Mouse (Mus musculus) neural tube, embryonic 12.5 days (tissue): ENCODE results near the gene Olfr1224-ps1. TPM values are rescaled to one million over a fixed set of nuclear protein-coding genes. Genes with fewer than 3 reads are reported as not detected.
"Not testable (repeated sequence)": the region's sequence is repeated elsewhere in the genome, so short reads cannot be mapped to it uniquely, and the experiment has no call there.

ENCODE experiments used
- ATAC-seq: fragments of 200-750 bp; cut with Nextera tagmentation; 2 replicates; pipeline ENCODE4 v1.8.0; 2017; ENCODE audit warnings: low read depth, mild to moderate bottlenecking, moderate TSS enrichment, moderate library complexity; ENCODE audit not compliant: low FRiP score
- H3K27ac ChIP-seq: fragments of 300-500 bp; sonication (generic); 2 replicates; pipeline ENCODE4 v1.5.1; 2016
- H3K27me3 ChIP-seq: fragments of 300-500 bp; sonication (generic); replicated peaks from 2 replicates; pipeline ENCODE4 v1.6.1; 2016; ENCODE audit warnings: mild to moderate bottlenecking
- H3K36me3 ChIP-seq: fragments of 300-500 bp; sonication (generic); 2 replicates; pipeline ENCODE4 v1.6.1; 2016; ENCODE audit warnings: mild to moderate bottlenecking
- H3K4me1 ChIP-seq: fragments of 300-500 bp; sonication (generic); 2 replicates; pipeline ENCODE4 v1.6.1; 2016
- H3K4me2 ChIP-seq: fragments of 300-500 bp; sonication (generic); replicated peaks from 2 replicates; pipeline ENCODE4 v1.6.1; 2016; ENCODE audit warnings: mild to moderate bottlenecking
- H3K4me3 ChIP-seq: fragments of 300-500 bp; sonication (generic); 2 replicates; pipeline ENCODE4 v1.5.1; 2016
- H3K9ac ChIP-seq: fragments of 300-500 bp; sonication (generic); 2 replicates; pipeline ENCODE4 v1.6.1; 2016; ENCODE audit warnings: mild to moderate bottlenecking
- H3K9me3 ChIP-seq: fragments of 300-500 bp; sonication (generic); 2 replicates; pipeline ENCODE4 v1.6.1; 2016; ENCODE audit warnings: mild to moderate bottlenecking
- WGBS: fragments of 180-500 bp; shearing (Covaris S2); methylation state at CpG from one replicate; pipeline ENCODE4 v1.1.7; 2016; 5-methylcytosine and 5-hydroxymethylcytosine counted together
- polyA plus RNA-seq: library from polyadenylated mRNA; unstranded; fragments of >200 nt; fragmentation: Nextera tagmentation; extraction: Ambion mirVana; gene quantifications from 2 replicates; pipeline ENCODE4 v1.2.1, GENCODE M21; 2016

Gene Olfr1224-ps1
- not detected in 2 replicates for polyA plus RNA-seq

DNA sequence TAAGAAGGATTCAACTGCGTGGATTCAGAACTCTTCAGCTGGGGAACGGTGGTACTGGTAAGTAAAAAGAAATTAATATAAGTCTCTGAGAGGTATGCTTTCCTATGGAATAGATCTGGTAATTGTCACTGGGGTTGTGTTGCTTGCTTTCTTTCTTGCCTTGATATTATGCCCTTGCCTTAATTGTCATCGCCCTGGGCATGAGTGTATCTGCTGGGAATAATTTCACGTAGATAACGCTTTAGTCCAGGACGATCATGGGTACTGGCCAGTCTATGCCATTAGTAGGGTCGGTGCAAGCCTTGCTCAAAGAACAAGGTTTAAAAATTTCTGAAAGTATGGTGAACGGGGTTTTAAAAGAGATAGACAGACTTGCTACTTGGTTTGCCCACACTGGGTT lies at the start of gene Olfr1224-ps1:
Gene Olfr1224-ps1, minus strand, starts transcription at position 101 of the 400 bp plus-strand sequence.
- H3K36me3 ChIP-seq, H3K27me3 ChIP-seq, H3K9me3 ChIP-seq, ATAC-seq, H3K4me1 ChIP-seq, H3K9ac ChIP-seq, H3K4me3 ChIP-seq, H3K4me2 ChIP-seq, H3K27ac ChIP-seq: not testable (repeated sequence)
- 92% methylated on average over 8 of the region's 8 CpGs for WGBS

- H3K9me3 ChIP-seq: no peaks in the 10 kb centered on the region
- H3K4me3 ChIP-seq: no peak within 1 kb of the TSS
- H3K27me3 ChIP-seq: no peaks in the 10 kb centered on the region
- H3K27ac ChIP-seq: no peak within 1 kb of the TSS
- no peaks in the 10 kb centered on the region for H3K4me1 ChIP-seq
- no peaks in the 10 kb centered on the region for H3K36me3 ChIP-seq
- H3K9ac ChIP-seq: no peak within 1 kb of the TSS
- no peak within 1 kb of the TSS for H3K4me2 ChIP-seq
- ATAC-seq: no peak
- WGBS: 51% methylated on average over 2 of the region's 2 CpGs
Observed at GRCm38 (mm10) chr2:89199948-89200347, 36.1 kb upstream of the Olfr1224-ps1 start, which contains the start of gene Olfr1226. TSS of gene Olfr1226 (minus strand) at chr2:89200048.

DNA sequence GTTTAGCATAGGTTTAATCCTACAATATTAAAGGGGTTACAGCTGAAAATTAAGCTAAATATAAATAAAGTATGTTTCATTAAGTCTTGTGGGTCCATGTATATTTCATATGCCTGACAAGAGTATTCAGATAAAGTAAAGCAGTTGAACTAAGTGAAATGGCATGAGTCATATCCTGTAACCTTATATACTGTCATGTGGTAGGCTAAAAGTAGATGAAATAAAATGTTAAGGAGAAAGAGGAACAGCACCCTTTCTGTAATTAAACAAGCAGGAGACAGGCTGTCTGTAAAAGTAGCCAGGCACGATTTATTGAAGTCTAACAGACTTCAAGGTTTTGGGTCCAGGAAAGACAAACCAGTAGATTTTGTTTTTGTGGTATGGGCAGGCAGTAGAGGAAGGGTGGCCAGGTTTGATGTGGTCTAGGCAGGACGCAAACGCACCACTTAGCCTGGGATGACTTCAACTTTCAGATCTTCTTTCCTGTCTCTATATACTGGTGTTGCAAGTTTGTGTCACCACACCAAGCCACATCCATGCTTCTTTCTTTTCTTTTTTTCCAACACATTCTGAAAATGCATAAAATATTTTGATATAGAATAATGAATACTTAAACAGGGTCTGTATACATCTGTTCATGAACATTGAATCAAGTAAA lies 32.6 kb upstream of the Olfr1224-ps1 start:
- no peak overlapping the region for H3K9ac ChIP-seq
- WGBS: 94% methylated on average over 3 of the region's 3 CpGs
- H3K4me2 ChIP-seq: no peak overlapping the region
- no peak overlapping the region for H3K4me3 ChIP-seq
- H3K27ac ChIP-seq: no peak overlapping the region
- H3K4me1 ChIP-seq: no peaks in the 10 kb centered on the region
- no peaks in the 10 kb centered on the region for H3K27me3 ChIP-seq
- H3K9me3 ChIP-seq: no peaks in the 10 kb centered on the region
- no peaks in the 10 kb centered on the region for H3K36me3 ChIP-seq
- no peak for ATAC-seq

GRCm38 (mm10) chr2:89174569-89174968 lies 10.7 kb upstream of the Olfr1224-ps1 start, which contains the start of gene Olfr1225:
TSS of gene Olfr1225 (minus strand) at chr2:89174669.
- Histone ChIP-seq H3K9me3 (no peaks in the 10 kb centered on the region), H3K4me3 (no peak within 1 kb of the TSS), H3K4me2 (no peak within 1 kb of the TSS), H3K36me3 (no peaks in the 10 kb centered on the region), H3K4me1 (no peaks in the 10 kb centered on the region), H3K27me3 (no peaks in the 10 kb centered on the region), H3K27ac (no peak within 1 kb of the TSS), H3K9ac (no peak within 1 kb of the TSS)
- ATAC-seq: no peak
- 90% methylated on average over 1 of the region's 1 CpGs for WGBS

- H3K27me3 ChIP-seq, H3K27ac ChIP-seq, H3K9ac ChIP-seq, H3K4me1 ChIP-seq, H3K9me3 ChIP-seq, H3K4me2 ChIP-seq, ATAC-seq, H3K36me3 ChIP-seq, H3K4me3 ChIP-seq: not testable (repeated sequence)
- 93% methylated on average over 4 of the region's 4 CpGs for WGBS
Observed at GRCm38 (mm10) chr2:89164711-89165110, 820 bp upstream of the Olfr1224-ps1 start.

GRCm38 (mm10) chr2:89151460-89151859 lies 12.4 kb downstream of the Olfr1224-ps1 start, which contains the start of gene Olfr1223:
TSS of gene Olfr1223 (minus strand) at chr2:89151560.
- no peak for ATAC-seq
- H3K4me3 ChIP-seq: no peak within 1 kb of the TSS
- H3K36me3 ChIP-seq: no peaks in the 10 kb centered on the region
- H3K27ac ChIP-seq: no peak within 1 kb of the TSS
- no peak within 1 kb of the TSS for H3K4me2 ChIP-seq
- no peaks in the 10 kb centered on the region for H3K9me3 ChIP-seq
- no peaks in the 10 kb centered on the region for H3K4me1 ChIP-seq
- H3K27me3 ChIP-seq: no peaks in the 10 kb centered on the region
- no peak within 1 kb of the TSS for H3K9ac ChIP-seq
- 86% methylated on average over 1 of the region's 1 CpGs for WGBS

GRCm38 (mm10) chr2:89132954-89133353 lies 30.9 kb downstream of the Olfr1224-ps1 start, which contains the start of gene Olfr1222:
TSS of gene Olfr1222 (minus strand) at chr2:89133054.
- Histone ChIP-seq H3K4me3 (no peak within 1 kb of the TSS), H3K9me3 (no peaks in the 10 kb centered on the region), H3K27ac (no peak within 1 kb of the TSS), H3K4me2 (no peak within 1 kb of the TSS), H3K9ac (no peak within 1 kb of the TSS), H3K36me3 (no peaks in the 10 kb centered on the region), H3K4me1 (no peaks in the 10 kb centered on the region), H3K27me3 (no peaks in the 10 kb centered on the region)
- 87% methylated on average over 3 of the region's 3 CpGs for WGBS
- ATAC-seq: no peak

GRCm38 (mm10) chr2:89117183-89117582 lies 46.7 kb downstream of the Olfr1224-ps1 start, which contains the start of gene Olfr1221:
TSS of gene Olfr1221 (minus strand) at chr2:89117283.
- no peaks in the 10 kb centered on the region for H3K36me3 ChIP-seq
- H3K9me3 ChIP-seq: no peaks in the 10 kb centered on the region
- no peak within 1 kb of the TSS for H3K9ac ChIP-seq
- no peak for ATAC-seq
- H3K27me3 ChIP-seq: no peaks in the 10 kb centered on the region
- WGBS: 91% methylated on average over 2 of the region's 2 CpGs
- H3K27ac ChIP-seq: no peak within 1 kb of the TSS
- H3K4me1 ChIP-seq: no peaks in the 10 kb centered on the region
- no peak within 1 kb of the TSS for H3K4me2 ChIP-seq
- H3K4me3 ChIP-seq: no peak within 1 kb of the TSS

GRCm38 (mm10) chr2:89106735-89107134 lies 57.2 kb downstream of the Olfr1224-ps1 start, which contains the start of gene Olfr1220:
TSS of gene Olfr1220 (minus strand) at chr2:89106835.
- no peaks in the 10 kb centered on the region for H3K27me3 ChIP-seq
- no peak within 1 kb of the TSS for H3K4me3 ChIP-seq
- no peaks in the 10 kb centered on the region for H3K36me3 ChIP-seq
- no peak within 1 kb of the TSS for H3K27ac ChIP-seq
- no peak within 1 kb of the TSS for H3K4me2 ChIP-seq
- 77% methylated on average over 3 of the region's 3 CpGs for WGBS
- no peaks in the 10 kb centered on the region for H3K4me1 ChIP-seq
- ATAC-seq: no peak
- no peaks in the 10 kb centered on the region for H3K9me3 ChIP-seq
- no peak within 1 kb of the TSS for H3K9ac ChIP-seq

DNA sequence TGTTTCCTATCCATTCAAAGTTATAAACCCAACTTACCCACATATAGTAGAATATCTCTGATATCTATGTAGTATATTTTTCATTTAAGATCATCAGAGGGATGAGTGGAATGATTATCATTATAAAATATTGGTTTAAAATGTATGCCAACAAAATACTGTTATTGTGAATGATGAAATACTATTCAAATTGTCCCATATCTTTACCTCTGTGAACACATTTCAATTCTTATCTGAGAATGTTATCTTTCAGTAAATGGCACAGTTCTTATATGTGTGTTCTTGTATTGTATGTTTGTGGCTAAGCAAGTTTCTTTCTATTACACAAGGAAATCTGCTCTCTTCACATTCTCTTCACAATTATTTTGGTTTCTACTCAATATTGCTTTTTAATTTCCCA lies 58.2 kb downstream of the Olfr1224-ps1 start:
- H3K36me3 ChIP-seq: no peaks in the 10 kb centered on the region
- H3K4me1 ChIP-seq: no peaks in the 10 kb centered on the region
- H3K27me3 ChIP-seq: no peaks in the 10 kb centered on the region
- no peak overlapping the region for H3K27ac ChIP-seq
- H3K4me2 ChIP-seq: no peak overlapping the region
- ATAC-seq: no peak
- H3K9ac ChIP-seq: no peak overlapping the region
- H3K4me3 ChIP-seq: no peak overlapping the region
- H3K9me3 ChIP-seq: no peaks in the 10 kb centered on the region

Other genes with a start within 250 kb of the Olfr1224-ps1 start
- not detected in 2 replicates for gene Olfr1209, start 248.9 kb downstream of the Olfr1224-ps1 start, polyA plus RNA-seq
- not detected in 2 replicates for gene Olfr1211, start 226.0 kb downstream of the Olfr1224-ps1 start, polyA plus RNA-seq
- not detected in 2 replicates for gene Olfr1212, start 210.1 kb downstream of the Olfr1224-ps1 start, polyA plus RNA-seq
- gene Gm13762, start 183.8 kb downstream of the Olfr1224-ps1 start, polyA plus RNA-seq: not detected in 2 replicates
- not detected in 2 replicates for gene Olfr1214, start 171.4 kb downstream of the Olfr1224-ps1 start, polyA plus RNA-seq
- gene Olfr1215, start 157.1 kb downstream of the Olfr1224-ps1 start, polyA plus RNA-seq: not detected in 2 replicates
- not detected in 2 replicates for gene Olfr1216, start 145.8 kb downstream of the Olfr1224-ps1 start, polyA plus RNA-seq
- gene Olfr1217, start 132.0 kb downstream of the Olfr1224-ps1 start, polyA plus RNA-seq: not detected in 2 replicates
- not detected in 2 replicates for gene Olfr1218, start 102.9 kb downstream of the Olfr1224-ps1 start, polyA plus RNA-seq
- not detected in 2 replicates for gene Olfr1219, start 80.6 kb downstream of the Olfr1224-ps1 start, polyA plus RNA-seq
- 0.04 TPM in 1 of 2 replicates, not detected in the other for gene Olfr1220, start 57.3 kb downstream of the Olfr1224-ps1 start, polyA plus RNA-seq
- gene Olfr1221, start 46.8 kb downstream of the Olfr1224-ps1 start, polyA plus RNA-seq: not detected in 2 replicates
- not detected in 2 replicates for gene Olfr1222, start 31.0 kb downstream of the Olfr1224-ps1 start, polyA plus RNA-seq
- not detected in 2 replicates for gene Olfr1223, start 12.5 kb downstream of the Olfr1224-ps1 start, polyA plus RNA-seq
- gene Olfr1225, start 10.6 kb upstream of the Olfr1224-ps1 start, polyA plus RNA-seq: not detected in 2 replicates
- not detected in 2 replicates for gene Olfr1226, start 36.0 kb upstream of the Olfr1224-ps1 start, polyA plus RNA-seq
- gene Olfr1228, start 90.0 kb upstream of the Olfr1224-ps1 start, polyA plus RNA-seq: not detected in 2 replicates
- gene Olfr1229, start 123.9 kb upstream of the Olfr1224-ps1 start, polyA plus RNA-seq: not detected in 2 replicates
- gene Olfr1230, start 133.2 kb upstream of the Olfr1224-ps1 start, polyA plus RNA-seq: not detected in 2 replicates
- gene Olfr1231, start 143.0 kb upstream of the Olfr1224-ps1 start, polyA plus RNA-seq: not detected in 2 replicates
- gene Olfr1232, start 165.6 kb upstream of the Olfr1224-ps1 start, polyA plus RNA-seq: not detected in 2 replicates
- not detected in 2 replicates for gene Olfr1233, start 178.3 kb upstream of the Olfr1224-ps1 start, polyA plus RNA-seq
- gene Olfr1234, start 200.8 kb upstream of the Olfr1224-ps1 start, polyA plus RNA-seq: not detected in 2 replicates
- not detected in 2 replicates for gene Olfr1238, start 245.6 kb upstream of the Olfr1224-ps1 start, polyA plus RNA-seq